Mouse (Mus musculus) embryonic facial prominence, embryonic 14.5 days (tissue): ENCODE measurements around the gene Shf. TPM values are rescaled to one million over a fixed set of nuclear protein-coding genes. Genes with fewer than 3 reads are reported as not detected.

Source experiments
- ATAC-seq: fragments of 200-750 bp; cut with Nextera tagmentation; 2 replicates; pipeline ENCODE4 v1.8.0; 2017; ENCODE audit warnings: low read depth, moderate number of reproducible peaks, moderate TSS enrichment
- DNase-seq: peaks from one replicate; pipeline ENCODE4 v3.0.0-alpha.2; 2015; ENCODE audit warnings: low spot score
- H3K27ac ChIP-seq: fragments of 300-500 bp; sonication (generic); replicated peaks from 2 replicates; pipeline ENCODE4 v1.5.1; 2014; ENCODE audit warnings: low read depth, mild to moderate bottlenecking, low read length, moderate library complexity
- H3K27me3 ChIP-seq: fragments of 300-500 bp; sonication (generic); replicated peaks from 2 replicates; pipeline ENCODE4 v1.6.1; 2014; ENCODE audit warnings: low read length; ENCODE audit not compliant: control insufficient read depth, insufficient read depth
- H3K36me3 ChIP-seq: fragments of 300-500 bp; sonication (generic); 2 replicates; pipeline ENCODE4 v1.6.1; 2014; ENCODE audit warnings: low read length, mixed read lengths; ENCODE audit not compliant: control insufficient read depth, insufficient read depth
- H3K4me1 ChIP-seq: fragments of 300-500 bp; sonication (generic); 2 replicates; pipeline ENCODE4 v1.6.1; 2014; ENCODE audit warnings: antibody characterized with exemption, low read length; ENCODE audit not compliant: control insufficient read depth, insufficient read depth
- H3K4me2 ChIP-seq: fragments of 300-500 bp; sonication (generic); 2 replicates; pipeline ENCODE4 v1.6.1; 2014; ENCODE audit warnings: low read depth, mild to moderate bottlenecking, low read length, moderate library complexity, mixed read lengths
- H3K4me3 ChIP-seq: fragments of 300-500 bp; sonication (generic); 2 replicates; pipeline ENCODE4 v1.5.1; 2014; ENCODE audit warnings: low read depth, mild to moderate bottlenecking, low read length
- H3K9ac ChIP-seq: fragments of 300-500 bp; sonication (generic); 2 replicates; pipeline ENCODE4 v1.6.1; 2014; ENCODE audit warnings: low read depth, mild to moderate bottlenecking, low read length, moderate library complexity, mixed read lengths
- H3K9me3 ChIP-seq: fragments of 300-500 bp; sonication (generic); 2 replicates; pipeline ENCODE4 v1.6.1; 2016; ENCODE audit warnings: low read length; ENCODE audit not compliant: control insufficient read depth
- WGBS: fragments of 180-500 bp; shearing (Covaris S2); extraction: QIAGEN DNeasy Blood & Tissue Kit; methylation state at CpG from one replicate; pipeline ENCODE4 v1.1.7; 2014; 5-methylcytosine and 5-hydroxymethylcytosine counted together
- polyA plus RNA-seq: library from polyadenylated mRNA; unstranded; fragments of >200 nt; fragmentation: Nextera tagmentation; extraction: Ambion mirVana; gene quantifications from 2 replicates; pipeline ENCODE4 v1.2.1, GENCODE M21; 2014

The Shf gene
- polyA plus RNA-seq, 1 experiment from 2014 or later = 5.5 TPM

- peaks cover 15% of the 10 kb centered on the region for H3K4me1 ChIP-seq
These were observed 2.3 kb downstream of the Shf start for GRCm38 (mm10) chr2:122366706-122367105.

GRCm38 (mm10) chr2:122366039-122366438 is 2.9 kb downstream of the Shf start:
- no peak overlapping the region for H3K27ac ChIP-seq
- H3K36me3 ChIP-seq = peaks cover 12% of the 10 kb centered on the region; the same call in 1 of the 2 replicates
- 94% methylated on average over 2 of the region's 3 CpGs for WGBS
- peaks cover 15% of the 10 kb centered on the region for H3K4me1 ChIP-seq
- H3K9ac ChIP-seq = no peak overlapping the region
- DNase-seq (no peak), ATAC-seq (no peak)
- no peaks in the 10 kb centered on the region for H3K27me3 ChIP-seq
- no peak overlapping the region for H3K4me3 ChIP-seq
- no peak overlapping the region for H3K4me2 ChIP-seq
- no peaks in the 10 kb centered on the region for H3K9me3 ChIP-seq

More at GRCm38 (mm10) chr2:122366706-122367105, 2.3 kb downstream of the Shf start:
- H3K9ac ChIP-seq = peak overlapping the region; percentile 90; the same call in 1 of the 2 replicates
- H3K36me3 ChIP-seq = peaks cover 12% of the 10 kb centered on the region; the same call in 1 of the 2 replicates
- peak overlapping the region; percentile 84; the same call in 1 of the 2 replicates for H3K4me2 ChIP-seq
- H3K4me3 ChIP-seq = peak overlapping the region; percentile 84; the same call in 1 of the 2 replicates
- H3K9me3 ChIP-seq = no peaks in the 10 kb centered on the region
- ATAC-seq (no peak), DNase-seq (no peak)
- WGBS = 22% methylated on average over 5 of the region's 5 CpGs
- no peaks in the 10 kb centered on the region for H3K27me3 ChIP-seq
- H3K27ac ChIP-seq = no peak overlapping the region

- H3K27ac ChIP-seq = no peak overlapping the region
- no peak overlapping the region for H3K4me2 ChIP-seq
- no peak overlapping the region for H3K9ac ChIP-seq
- DNase-seq (no peak), ATAC-seq (no peak)
- H3K4me3 ChIP-seq = no peak overlapping the region
- 85% methylated on average over 10 of the region's 10 CpGs for WGBS
- H3K9me3 ChIP-seq = no peaks in the 10 kb centered on the region
- peaks cover 12% of the 10 kb centered on the region; the same call in 1 of the 2 replicates for H3K36me3 ChIP-seq
- H3K4me1 ChIP-seq = peaks cover 15% of the 10 kb centered on the region
- no peaks in the 10 kb centered on the region for H3K27me3 ChIP-seq
These were observed 3.6 kb downstream of the Shf start for GRCm38 (mm10) chr2:122365244-122365866.

GRCm38 (mm10) chr2:122364352-122364944 is 4.5 kb downstream of the Shf start:
- H3K9me3 ChIP-seq = no peaks in the 10 kb centered on the region
- H3K9ac ChIP-seq = no peak overlapping the region
- no peak overlapping the region for H3K4me3 ChIP-seq
- no peak overlapping the region for H3K27ac ChIP-seq
- DNase-seq (no peak), ATAC-seq (no peak)
- H3K36me3 ChIP-seq = peaks cover 13% of the 10 kb centered on the region; the same call in 1 of the 2 replicates
- H3K27me3 ChIP-seq = no peaks in the 10 kb centered on the region
- 88% methylated on average over 3 of the region's 3 CpGs for WGBS
- peaks cover 15% of the 10 kb centered on the region for H3K4me1 ChIP-seq
- no peak overlapping the region for H3K4me2 ChIP-seq

- H3K4me2 ChIP-seq = no peak overlapping the region
- DNase-seq = no peak
- H3K9ac ChIP-seq = no peak overlapping the region
- ATAC-seq = no peak
- no peaks in the 10 kb centered on the region for H3K9me3 ChIP-seq
- no peak overlapping the region for H3K4me3 ChIP-seq
- H3K27me3 ChIP-seq = no peaks in the 10 kb centered on the region
- no peak overlapping the region for H3K27ac ChIP-seq
- 86% methylated on average over 13 of the region's 13 CpGs for WGBS
- H3K36me3 ChIP-seq = peaks cover 26% of the 10 kb centered on the region; the same call in 1 of the 2 replicates
- H3K4me1 ChIP-seq = peaks cover 14% of the 10 kb centered on the region
These were observed 6.1 kb downstream of the Shf start for GRCm38 (mm10) chr2:122362622-122363523.

GRCm38 (mm10) chr2:122361868-122362621 is 6.9 kb downstream of the Shf start:
- no peak for ATAC-seq
- Histone ChIP-seq H3K27ac (no peak overlapping the region), H3K27me3 (no peaks in the 10 kb centered on the region), H3K4me1 (peaks cover 6% of the 10 kb centered on the region), H3K9ac (peak overlapping the region; percentile 5; the same call in 1 of the 2 replicates), H3K36me3 (peaks cover 33% of the 10 kb centered on the region; the same call in 1 of the 2 replicates), H3K4me2 (no peak overlapping the region), H3K9me3 (no peaks in the 10 kb centered on the region), H3K4me3 (no peak overlapping the region)
- DNase-seq = no peak
- 45% methylated on average over 10 of the region's 10 CpGs for WGBS

GRCm38 (mm10) chr2:122361181-122361580 is 7.8 kb downstream of the Shf start:
- Histone ChIP-seq H3K36me3 (peaks cover 42% of the 10 kb centered on the region; the same call in 1 of the 2 replicates), H3K27ac (no peak overlapping the region)

GRCm38 (mm10) chr2:122360310-122360709 is 8.7 kb downstream of the Shf start:
- Histone ChIP-seq H3K27ac (no peak overlapping the region), H3K9ac (no peak overlapping the region), H3K4me2 (no peak overlapping the region), H3K4me1 (no peaks in the 10 kb centered on the region), H3K36me3 (peaks cover 46% of the 10 kb centered on the region; the same call in 1 of the 2 replicates), H3K4me3 (no peak overlapping the region), H3K27me3 (no peaks in the 10 kb centered on the region), H3K9me3 (no peaks in the 10 kb centered on the region)
- ATAC-seq (0 out of 2 replicates have a peak, but pooled peaks have one; percentile 11), DNase-seq (no peak)
- 51% methylated on average over 6 of the region's 6 CpGs for WGBS

More at GRCm38 (mm10) chr2:122361181-122361580, 7.8 kb downstream of the Shf start:
- Histone ChIP-seq H3K4me3 (no peak overlapping the region), H3K9me3 (no peaks in the 10 kb centered on the region), H3K4me1 (no peaks in the 10 kb centered on the region), H3K9ac (no peak overlapping the region), H3K4me2 (no peak overlapping the region), H3K27me3 (no peaks in the 10 kb centered on the region)
- no peak for ATAC-seq
- no peak for DNase-seq
- 89% methylated on average over 6 of the region's 6 CpGs for WGBS
